Mouse (Mus musculus) bone marrow macrophage, adult 2 months (primary cell): ENCODE results near the gene Impg1.

Experiments
- CTCF ChIP-seq: IDR thresholded peaks from 2 replicates; pipeline ENCODE4 v1.5.1; 2012; ENCODE audit warnings: low read depth, mild to moderate bottlenecking, low read length, moderate library complexity
- POLR2A ChIP-seq: IDR thresholded peaks from 2 replicates; pipeline ENCODE4 v1.6.1; 2012; ENCODE audit warnings: mild to moderate bottlenecking, low read depth, low read length, borderline replicate concordance

DNA sequence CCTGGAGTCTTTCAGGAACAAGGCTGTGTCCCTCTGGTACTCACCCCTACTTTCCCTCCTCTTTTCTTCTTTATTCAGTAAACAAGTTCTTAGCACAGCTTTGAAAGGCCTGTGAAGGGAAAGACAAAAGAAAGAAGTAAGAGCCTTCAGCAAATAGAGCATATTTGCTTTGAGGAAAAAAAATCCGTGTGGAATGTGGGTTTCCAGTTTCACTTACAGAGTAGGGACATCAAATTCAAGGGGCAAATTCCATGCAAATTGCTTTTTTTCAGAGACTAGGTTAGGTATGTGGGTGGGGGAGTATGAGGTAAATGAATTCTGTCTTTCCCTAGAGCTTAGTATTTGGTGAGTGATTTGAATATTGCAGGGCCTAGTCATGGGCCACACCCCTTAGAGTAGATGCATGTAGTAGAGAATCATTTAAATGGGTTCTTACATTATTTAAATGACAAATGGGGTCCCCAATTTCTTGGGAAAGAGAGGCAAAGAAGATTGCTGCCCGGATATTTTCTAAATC, 39.3 kb upstream of the Impg1 start:
- TF ChIP-seq POLR2A (no peak), CTCF (no peak)
